Mouse (Mus musculus) midbrain, embryonic 16.5 days (tissue): ENCODE data around the gene Zfp629. TPM values are rescaled to one million over a fixed set of nuclear protein-coding genes. Genes with fewer than 3 reads are reported as not detected.

Experiments
- ATAC-seq: fragments of 200-750 bp; cut with Nextera tagmentation; 2 replicates; pipeline ENCODE4 v1.8.0; 2017; ENCODE audit warnings: moderate TSS enrichment
- H3K27ac ChIP-seq: fragments of 300-500 bp; sonication (generic); 2 replicates; pipeline ENCODE4 v1.5.1; 2014; ENCODE audit warnings: mild to moderate bottlenecking, low read length, mixed read lengths
- H3K27me3 ChIP-seq: fragments of 300-500 bp; sonication (generic); 2 replicates; pipeline ENCODE4 v1.6.1; 2014; ENCODE audit warnings: low read depth, low read length, mixed read lengths; ENCODE audit not compliant: control insufficient read depth, insufficient read depth
- H3K36me3 ChIP-seq: fragments of 300-500 bp; sonication (generic); 2 replicates; pipeline ENCODE4 v1.6.1; 2014; ENCODE audit warnings: mild to moderate bottlenecking, low read length, moderate library complexity, mixed read lengths; ENCODE audit not compliant: control insufficient read depth, insufficient read depth
- H3K4me1 ChIP-seq: fragments of 300-500 bp; sonication (generic); 2 replicates; pipeline ENCODE4 v1.6.1; 2014; ENCODE audit warnings: mild to moderate bottlenecking, low read length, mixed read lengths; ENCODE audit not compliant: control insufficient read depth, insufficient read depth
- H3K4me2 ChIP-seq: fragments of 300-500 bp; sonication (generic); 2 replicates; pipeline ENCODE4 v1.6.1; 2014; ENCODE audit warnings: mild to moderate bottlenecking, low read length, mixed read lengths
- H3K4me3 ChIP-seq: fragments of 300-500 bp; sonication (generic); 2 replicates; pipeline ENCODE4 v1.5.1; 2014; ENCODE audit warnings: low read depth, mild to moderate bottlenecking, low read length, moderate library complexity, mixed read lengths
- H3K9ac ChIP-seq: fragments of 300-500 bp; sonication (generic); 2 replicates; pipeline ENCODE4 v1.6.1; 2014; ENCODE audit warnings: low read depth, low read length, mixed read lengths
- H3K9me3 ChIP-seq: fragments of 300-500 bp; sonication (generic); replicated peaks from 2 replicates; pipeline ENCODE4 v1.6.1; 2014; ENCODE audit warnings: mild to moderate bottlenecking, low read length, mixed read lengths; ENCODE audit not compliant: control insufficient read depth, poor library complexity, severe bottlenecking
- WGBS: fragments of 180-500 bp; shearing (Covaris S2); extraction: QIAGEN DNeasy Blood & Tissue Kit; methylation state at CpG from one replicate; pipeline ENCODE4 v1.1.7; 2014; 5-methylcytosine and 5-hydroxymethylcytosine counted together
- polyA plus RNA-seq: library from polyadenylated mRNA; unstranded; fragments of >200 nt; fragmentation: Nextera tagmentation; extraction: Ambion mirVana; gene quantifications from 2 replicates; pipeline ENCODE4 v1.2.1, GENCODE M21; 2015

Gene Zfp629
- polyA plus RNA-seq, 1 experiment from 2014 or later = 18.3 TPM

- H3K9me3 ChIP-seq = no peaks in the 10 kb centered on the region
- peak; percentile 98 for ATAC-seq
- peak within 1 kb of the TSS; percentile 93 for H3K4me2 ChIP-seq
- WGBS = under 1% methylated on average over 17 of the region's 17 CpGs
- H3K27me3 ChIP-seq = no peaks in the 10 kb centered on the region
- peak within 1 kb of the TSS; percentile 72 for H3K4me3 ChIP-seq
- peaks cover 20% of the 10 kb centered on the region for H3K4me1 ChIP-seq
- H3K27ac ChIP-seq = peak within 1 kb of the TSS; percentile 84
- peak within 1 kb of the TSS; percentile 85 for H3K9ac ChIP-seq
- peaks cover 8% of the 10 kb centered on the region for H3K36me3 ChIP-seq
Observed at GRCm38 (mm10) chr7:127572895-127573471, 42.6 kb downstream of the Zfp629 start, which contains the start of gene Phkg2. Gene Phkg2 (plus strand): TSS chr7:127573340.

- Histone ChIP-seq H3K4me1 (no peaks in the 10 kb centered on the region), H3K27me3 (no peaks in the 10 kb centered on the region), H3K27ac (no peak overlapping the region), H3K4me3 (no peak overlapping the region), H3K36me3 (peaks cover 22% of the 10 kb centered on the region), H3K4me2 (no peak overlapping the region), H3K9ac (no peak overlapping the region), H3K9me3 (no peaks in the 10 kb centered on the region)
- 83% methylated on average over 6 of the region's 6 CpGs for WGBS
- ATAC-seq = no peak
Observed at GRCm38 (mm10) chr7:127564381-127565150, 51.0 kb downstream of the Zfp629 start.

- no peak within 1 kb of the TSS for H3K4me2 ChIP-seq
- H3K36me3 ChIP-seq = peaks cover 45% of the 10 kb centered on the region
- H3K4me3 ChIP-seq = no peak within 1 kb of the TSS
- no peaks in the 10 kb centered on the region for H3K27me3 ChIP-seq
- H3K4me1 ChIP-seq = no peaks in the 10 kb centered on the region
- no peak within 1 kb of the TSS for H3K27ac ChIP-seq
- WGBS = 92% methylated on average over 5 of the region's 5 CpGs
- H3K9ac ChIP-seq = no peak within 1 kb of the TSS
- ATAC-seq = no peak
- no peaks in the 10 kb centered on the region for H3K9me3 ChIP-seq
Observed at GRCm38 (mm10) chr7:127561340-127561858, 54.2 kb downstream of the Zfp629 start, which contains the start of gene Tmem265. Gene Tmem265 (plus strand): TSS chr7:127561390.

GRCm38 (mm10) chr7:127560580-127560979, 55.0 kb downstream of the Zfp629 start:
- no peaks in the 10 kb centered on the region for H3K9me3 ChIP-seq
- no peaks in the 10 kb centered on the region for H3K27me3 ChIP-seq
- H3K4me2 ChIP-seq = no peak overlapping the region
- no peaks in the 10 kb centered on the region for H3K4me1 ChIP-seq
- 97% methylated on average over 11 of the region's 11 CpGs for WGBS
- no peak for ATAC-seq
- H3K27ac ChIP-seq = no peak overlapping the region
- H3K4me3 ChIP-seq = no peak overlapping the region
- H3K36me3 ChIP-seq = peaks cover 44% of the 10 kb centered on the region
- no peak overlapping the region for H3K9ac ChIP-seq

Other genes starting within 250 kb of the Zfp629 start
- gene Zfp747, start 239.7 kb downstream of the Zfp629 start, polyA plus RNA-seq = 10.1 and 10.5 TPM in 2 replicates
- 4.6 and 5.4 TPM in 2 replicates for gene 9130019O22Rik, start 228.6 kb downstream of the Zfp629 start, polyA plus RNA-seq
- 4.9 and 6.3 TPM in 2 replicates for gene E430018J23Rik, start 222.2 kb downstream of the Zfp629 start, polyA plus RNA-seq
- 4.9 and 5.3 TPM in 2 replicates for gene Zfp764, start 209.0 kb downstream of the Zfp629 start, polyA plus RNA-seq
- gene Zfp688, start 193.7 kb downstream of the Zfp629 start, polyA plus RNA-seq = 27.7 and 28.1 TPM in 2 replicates
- gene Zfp689, start 166.6 kb downstream of the Zfp629 start, polyA plus RNA-seq = 16.5 and 17.6 TPM in 2 replicates
- gene Prr14, start 156.2 kb downstream of the Zfp629 start, polyA plus RNA-seq = 32.9 and 36.0 TPM in 2 replicates
- 9.1 and 12.5 TPM in 2 replicates for gene Fbrs, start 136.6 kb downstream of the Zfp629 start, polyA plus RNA-seq
- 38.4 and 49.5 TPM in 2 replicates for gene Srcap, start 103.8 kb downstream of the Zfp629 start, polyA plus RNA-seq
- 14.1 and 15.7 TPM in 2 replicates for gene Gm42715, start 96.2 kb downstream of the Zfp629 start, polyA plus RNA-seq
- 8.5 and 9.4 TPM in 2 replicates for gene Tmem265, start 54.4 kb downstream of the Zfp629 start, polyA plus RNA-seq
- gene Phkg2, start 42.5 kb downstream of the Zfp629 start, polyA plus RNA-seq = 59.4 and 62.5 TPM in 2 replicates
- 10.2 and 11.9 TPM in 2 replicates for gene Ccdc189, start 27.2 kb downstream of the Zfp629 start, polyA plus RNA-seq
- 50.3 and 56.7 TPM in 2 replicates for gene Rnf40, start 27.0 kb downstream of the Zfp629 start, polyA plus RNA-seq
- 41.7 and 43.2 TPM in 2 replicates for gene Bcl7c, start 93.1 kb upstream of the Zfp629 start, polyA plus RNA-seq
- 3.2 and 3.3 TPM in 2 replicates for gene Ctf1, start 96.9 kb upstream of the Zfp629 start, polyA plus RNA-seq
- 0.10 TPM in 1 of 2 replicates, not detected in the other for gene Ctf2, start 116.4 kb upstream of the Zfp629 start, polyA plus RNA-seq
- gene Fbxl19, start 128.7 kb upstream of the Zfp629 start, polyA plus RNA-seq = 7.4 and 8.0 TPM in 2 replicates
- 8.8 TPM in 2 replicates for gene Orai3, start 154.0 kb upstream of the Zfp629 start, polyA plus RNA-seq
- gene Setd1a, start 160.9 kb upstream of the Zfp629 start, polyA plus RNA-seq = 12.8 and 18.0 TPM in 2 replicates
- not detected in 2 replicates for gene Gm49388, start 169.8 kb upstream of the Zfp629 start, polyA plus RNA-seq
- gene Hsd3b7, start 184.8 kb upstream of the Zfp629 start, polyA plus RNA-seq = 8.4 and 10.3 TPM in 2 replicates
- 18.3 and 19.7 TPM in 2 replicates for gene Stx4a, start 208.5 kb upstream of the Zfp629 start, polyA plus RNA-seq
- gene Stx1b, start 208.8 kb upstream of the Zfp629 start, polyA plus RNA-seq = 66.5 and 82.2 TPM in 2 replicates